Mouse (Mus musculus) erythroblast, adult 5-6 weeks (primary cell): Measurements from ENCODE around the gene Rnf13. TPM values are rescaled to one million over a fixed set of nuclear protein-coding genes. Genes with fewer than 3 reads are reported as not detected.

Source experiments
- ATAC-seq: replicated peaks from 2 replicates; pipeline ENCODE4 v1.8.0; 2016; ENCODE audit warnings: moderate number of reproducible peaks, mild to moderate bottlenecking, moderate TSS enrichment, inconsistent platforms; ENCODE audit not compliant: poor library complexity, low FRiP score, severe bottlenecking
- total RNA-seq, 2 experiments: library from RNA; stranded (forward) in 1 of 2; stranded (reverse) in 1 of 2; fragments of 150-400 nt in 1 of 2; fragments of 200-764, 138-1000 nt in 1 of 2; gene quantifications; 2 replicates each; pipeline versions ENCODE4 v1.2.3 to v1.2.4; 2015 to 2017; ENCODE audit warnings: low replicate concordance in 2 of 2

Gene Rnf13
- total RNA-seq, 2 experiments from 2014 or later, result 18.7 to 36.7 TPM

- no peak for ATAC-seq
Measured at GRCm38 (mm10) chr3:57843775-57844174, 107.9 kb downstream of the Rnf13 start.

GRCm38 (mm10) chr3:57845786-57846661 is 110.2 kb downstream of the Rnf13 start:
- ATAC-seq, result no peak

GRCm38 (mm10) chr3:57846662-57846911 is 110.7 kb downstream of the Rnf13 start:
- no peak for ATAC-seq

- ATAC-seq, result no peak
Measured at GRCm38 (mm10) chr3:57846912-57847759, 111.3 kb downstream of the Rnf13 start.

- ATAC-seq, result no peak
Measured at GRCm38 (mm10) chr3:57847760-57848185, 111.9 kb downstream of the Rnf13 start, which contains the start of gene Pfn2. Gene Pfn2 (minus strand): TSS chr3:57848079.

- ATAC-seq, result no peak
Measured at GRCm38 (mm10) chr3:57882945-57883344, 147.1 kb downstream of the Rnf13 start.

Other genes starting within 250 kb of the Rnf13 start
- gene Wwtr1, start 160.2 kb upstream of the Rnf13 start, total RNA-seq (2015; ENCODE audit: low replicate concordance), result not detected in 2 replicates
- not detected in 2 replicates for gene Wwtr1, start 160.2 kb upstream of the Rnf13 start, total RNA-seq (2017; ENCODE audit: low replicate concordance)
- 7.3 and 9.2 TPM in 2 replicates for gene Commd2, start 84.3 kb upstream of the Rnf13 start, total RNA-seq (2015; ENCODE audit: low replicate concordance)
- 2.2 and 8.5 TPM in 2 replicates for gene Commd2, start 84.3 kb upstream of the Rnf13 start, total RNA-seq (2017; ENCODE audit: low replicate concordance)
- gene Ankub1, start 43.3 kb upstream of the Rnf13 start, total RNA-seq (2015; ENCODE audit: low replicate concordance), result not detected in 2 replicates
- 0.51 TPM in 1 of 2 replicates, not detected in the other for gene Ankub1, start 43.3 kb upstream of the Rnf13 start, total RNA-seq (2017; ENCODE audit: low replicate concordance)
- gene Pfn2, start 112.0 kb downstream of the Rnf13 start, total RNA-seq (2015; ENCODE audit: low replicate concordance), result not detected in 2 replicates
- gene Pfn2, start 112.0 kb downstream of the Rnf13 start, total RNA-seq (2017; ENCODE audit: low replicate concordance), result not detected in 2 replicates